Mouse (Mus musculus) retina, postnatal 1 day (tissue): Measurements from ENCODE around the gene Zbp1.
A peak's percentile ranks its signal among the peaks of the same experiment; 100 is the strongest.

Source experiments
- DNase-seq: peaks from one replicate; pipeline ENCODE4 v3.0.0-alpha.2; 2012

The Zbp1 gene

GRCm38 (mm10) chr2:173209091-173209815, 9.5 kb downstream of the Zbp1 start:
- DNase-seq: no peak

- DNase-seq: no peak
Measured at GRCm38 (mm10) chr2:173207051-173207450, 11.7 kb downstream of the Zbp1 start.

- DNase-seq: no peak
Measured at GRCm38 (mm10) chr2:173205563-173206099, 13.1 kb downstream of the Zbp1 start.

- DNase-seq: no peak
Measured at GRCm38 (mm10) chr2:173204671-173205070, 14.1 kb downstream of the Zbp1 start.

- no peak for DNase-seq
Measured at GRCm38 (mm10) chr2:173203726-173204125, 15.0 kb downstream of the Zbp1 start.

- no peak for DNase-seq
Measured at GRCm38 (mm10) chr2:173202924-173203689, 15.6 kb downstream of the Zbp1 start.

GRCm38 (mm10) chr2:173194796-173195195, 23.9 kb downstream of the Zbp1 start:
- DNase-seq: no peak

GRCm38 (mm10) chr2:173187182-173187855, 31.4 kb downstream of the Zbp1 start:
- no peak for DNase-seq

- peak; percentile 88 for DNase-seq
Measured at GRCm38 (mm10) chr2:173186047-173186943, 32.4 kb downstream of the Zbp1 start.

- no peak for DNase-seq
Measured at GRCm38 (mm10) chr2:173185282-173185681, 33.4 kb downstream of the Zbp1 start.

GRCm38 (mm10) chr2:173184475-173185080, 34.1 kb downstream of the Zbp1 start:
- no peak for DNase-seq

- peak; percentile 70 for DNase-seq
Measured at GRCm38 (mm10) chr2:173183836-173184460, 34.8 kb downstream of the Zbp1 start.

- DNase-seq: no peak
Measured at GRCm38 (mm10) chr2:173183311-173183710, 35.4 kb downstream of the Zbp1 start.

GRCm38 (mm10) chr2:173182796-173183195, 35.9 kb downstream of the Zbp1 start:
- DNase-seq: no peak

GRCm38 (mm10) chr2:173181901-173182300, 36.8 kb downstream of the Zbp1 start:
- no peak for DNase-seq

GRCm38 (mm10) chr2:173181486-173181885, 37.2 kb downstream of the Zbp1 start:
- DNase-seq: no peak

GRCm38 (mm10) chr2:173180721-173181388, 37.9 kb downstream of the Zbp1 start:
- no peak for DNase-seq

GRCm38 (mm10) chr2:173180026-173180425, 38.7 kb downstream of the Zbp1 start:
- no peak for DNase-seq

- DNase-seq: no peak
Measured at GRCm38 (mm10) chr2:173179046-173179445, 39.7 kb downstream of the Zbp1 start.

- DNase-seq: no peak
Measured at GRCm38 (mm10) chr2:173177951-173178350, 40.8 kb downstream of the Zbp1 start.

- DNase-seq: no peak
Measured at GRCm38 (mm10) chr2:173177481-173177880, 41.2 kb downstream of the Zbp1 start.
